25 mouse cellular contexts compared by ENCODE assay signal in genomic region chr17:84122486-84123131, GRCm38 (mm10).
DNase-seq lines count a peak whose midpoint lies in the region; ATAC-seq and TF ChIP-seq lines count a peak whose summit lies in the region.
"Had no signal": no experiment of that assay in that cellular context is flagged by ENCODE, and none has a peak within 500 bp of the region (broad histone marks: within the 10 kb centered on the region; RNA-seq: fewer than 3 reads in every experiment).

No protein-coding gene starts in this region.

- TF ChIP-seq EP300 in liver, postnatal 0 days (IDR thresholded peaks at IDR 0.05; ENCODE audit: low read depth), result no peak

- WGBS in liver, postnatal 0 days (ENCODE audit: insufficient replicate concordance), result 86% methylated on average over 6 of the region's 6 CpGs
- WGBS in liver, embryonic 11.5 days, result 79% methylated on average over 6 of the region's 6 CpGs
- WGBS in limb, embryonic 14.5 days, result 56% methylated on average over 6 of the region's 6 CpGs

- TF ChIP-seq POLR2A in limb, embryonic 14.5 days (IDR thresholded peaks at IDR 0.05; ENCODE audit: borderline replicate concordance, extremely low read depth, insufficient read depth, insufficient read length), result no peak

- no peak overlapping the region for H3K4me3 ChIP-seq in liver, postnatal 0 days (ENCODE audit: low read depth, low read length)
- no peak overlapping the region for H3K4me3 ChIP-seq in liver, embryonic 11.5 days (ENCODE audit: low read depth, low read length)
- H3K4me3 ChIP-seq in brown adipose tissue, adult 24 weeks (ENCODE audit: insufficient read depth, low read depth, low read length), result no peak overlapping the region
- H3K4me3 ChIP-seq in limb, embryonic 14.5 days (replicated peaks; ENCODE audit: low read length), result no peak overlapping the region
- H3K4me3 ChIP-seq: embryonic facial prominence, embryonic 13.5 days; erythroblast, embryonic 14.5 days; forebrain, embryonic 13.5 days; liver, embryonic 15.5 days; midbrain, embryonic 12.5 days had no signal

- H3K9ac ChIP-seq in liver, postnatal 0 days (replicated peaks), result no peak overlapping the region
- H3K9ac ChIP-seq in liver, embryonic 11.5 days (ENCODE audit: low read depth, low read length), result no peak overlapping the region
- no peak overlapping the region for H3K9ac ChIP-seq in limb, embryonic 14.5 days (ENCODE audit: low read depth, low read length, severe bottlenecking)
- H3K9ac ChIP-seq: embryonic facial prominence, embryonic 13.5 days; forebrain, embryonic 13.5 days; liver, embryonic 15.5 days; midbrain, embryonic 12.5 days had no signal

- no peak for DNase-seq in liver, postnatal 0 days
- no peak for DNase-seq in liver, embryonic 11.5 days (ENCODE audit: low spot score)
- peak; percentile 52 for DNase-seq in Muller cell, postnatal 12 days (ENCODE audit: inconsistent ontology term)
- DNase-seq in limb, embryonic 14.5 days (ENCODE audit: low spot score), result no peak
- no peak for DNase-seq in ovary, postnatal 14 days (ENCODE audit: low spot score)
- DNase-seq in layer of hippocampus, postnatal 25 days (ENCODE audit: extremely low spot score in 1 of 2, low spot score in 1 of 2), result no peak
- DNase-seq: adrenal gland, postnatal 14 days; B cell, adult 2 months; cerebellum, adult 11 months; cerebellum, postnatal 10 days; kidney, postnatal 4 days; layer of hippocampus, adult 9-11 months; lung, postnatal 4 days; right cerebral cortex, postnatal 25 days; thymus, postnatal 36 days had no signal

- no peak overlapping the region for H3K4me2 ChIP-seq in liver, postnatal 0 days (ENCODE audit: low read depth, low read length)
- H3K4me2 ChIP-seq in liver, embryonic 11.5 days, result no peak overlapping the region
- no peak overlapping the region for H3K4me2 ChIP-seq in limb, embryonic 14.5 days (replicated peaks; ENCODE audit: low read depth, low read length, severe bottlenecking)
- H3K4me2 ChIP-seq: embryonic facial prominence, embryonic 13.5 days; forebrain, embryonic 13.5 days; liver, embryonic 15.5 days; midbrain, embryonic 12.5 days had no signal

- peaks cover 33% of the 10 kb centered on the region for H3K4me1 ChIP-seq in liver, postnatal 0 days (ENCODE audit: insufficient read depth)
- peaks cover 21% of the 10 kb centered on the region for H3K4me1 ChIP-seq in liver, embryonic 11.5 days (replicated peaks; ENCODE audit: control insufficient read depth, insufficient read depth, low read length)
- H3K4me1 ChIP-seq in brown adipose tissue, adult 24 weeks (ENCODE audit: control insufficient read depth, insufficient read depth, insufficient read length, low read length), result peaks cover 7% of the 10 kb centered on the region
- H3K4me1 ChIP-seq in limb, embryonic 14.5 days (ENCODE audit: control insufficient read depth, insufficient read depth, low read length), result peaks cover 7% of the 10 kb centered on the region; the same call in 1 of the 2 replicates
- H3K4me1 ChIP-seq: forebrain, embryonic 13.5 days; midbrain, embryonic 12.5 days had no signal

- ATAC-seq in liver, postnatal 0 days, result no peak
- ATAC-seq in liver, embryonic 11.5 days (replicated peaks; ENCODE audit: low FRiP score), result no peak
- no peak for ATAC-seq in limb, embryonic 14.5 days (ENCODE audit: low FRiP score, low read depth)
- ATAC-seq: forebrain, embryonic 13.5 days; hindbrain, postnatal 0 days; intestine, postnatal 0 days had no signal

- H3K27me3 ChIP-seq in liver, postnatal 0 days (ENCODE audit: insufficient read depth, low read length), result no peaks in the 10 kb centered on the region
- no peaks in the 10 kb centered on the region for H3K27me3 ChIP-seq in liver, embryonic 11.5 days (replicated peaks; ENCODE audit: control insufficient read depth, insufficient read depth, low read length)
- no peaks in the 10 kb centered on the region for H3K27me3 ChIP-seq in limb, embryonic 14.5 days (ENCODE audit: control insufficient read depth, insufficient read depth, low read length)
- H3K27me3 ChIP-seq: CH12.LX; embryonic facial prominence, embryonic 13.5 days; forebrain, embryonic 13.5 days; liver, embryonic 15.5 days; midbrain, embryonic 12.5 days had no signal

- H3K9me3 ChIP-seq in liver, postnatal 0 days (ENCODE audit: low read length), result no peaks in the 10 kb centered on the region
- no peaks in the 10 kb centered on the region for H3K9me3 ChIP-seq in liver, embryonic 11.5 days (ENCODE audit: control insufficient read depth, low read length)
- no peaks in the 10 kb centered on the region for H3K9me3 ChIP-seq in limb, embryonic 14.5 days (ENCODE audit: control insufficient read depth, low read length)
- H3K9me3 ChIP-seq: embryonic facial prominence, embryonic 13.5 days; liver, embryonic 15.5 days; midbrain, embryonic 12.5 days had no signal

- 0 out of 2 replicates have a peak overlapping the region, but pooled peaks have one; percentile 82 for H3K27ac ChIP-seq in liver, postnatal 0 days (ENCODE audit: low read depth)
- H3K27ac ChIP-seq in liver, embryonic 11.5 days (ENCODE audit: low read depth, low read length), result no peak overlapping the region; the same call in 1 of the 2 replicates
- H3K27ac ChIP-seq in brown adipose tissue, adult 24 weeks (replicated peaks; ENCODE audit: low read depth, low read length), result peak overlapping the region; percentile 54; the same call in 1 of the 2 replicates
- H3K27ac ChIP-seq in limb, embryonic 14.5 days (replicated peaks; ENCODE audit: low read depth, low read length), result peak overlapping the region; percentile 26; the same call in 1 of the 2 replicates
- H3K27ac ChIP-seq: embryonic facial prominence, embryonic 13.5 days; forebrain, embryonic 13.5 days; hindbrain, postnatal 0 days; liver, embryonic 15.5 days; midbrain, embryonic 12.5 days had no signal

- TF ChIP-seq CTCF in liver, postnatal 0 days (IDR thresholded peaks at IDR 0.05; ENCODE audit: low read depth), result no peak

- no peaks in the 10 kb centered on the region for H3K36me3 ChIP-seq in liver, postnatal 0 days (replicated peaks; ENCODE audit: insufficient read depth, low read length)
- no peaks in the 10 kb centered on the region for H3K36me3 ChIP-seq in liver, embryonic 11.5 days (ENCODE audit: control insufficient read depth, insufficient read depth, low read length)
- no peaks in the 10 kb centered on the region for H3K36me3 ChIP-seq in limb, embryonic 14.5 days (ENCODE audit: control insufficient read depth, insufficient read depth, low read length)
- H3K36me3 ChIP-seq: embryonic facial prominence, embryonic 13.5 days; G1E; liver, embryonic 15.5 days; midbrain, embryonic 12.5 days had no signal
